Mouse (Mus musculus) C2C12 (cell line): ENCODE data around the gene Cops3. TPM values are rescaled to one million over a fixed set of nuclear protein-coding genes. Genes with fewer than 3 reads are reported as not detected.

ENCODE experiments used
- H3K27me3 ChIP-seq: one replicate; pipeline ENCODE4 v1.6.1; 2011; ENCODE audit not compliant: control insufficient read depth, insufficient read depth, insufficient read length
- H3K36me3 ChIP-seq: one replicate; pipeline ENCODE4 v1.6.1; 2011; ENCODE audit not compliant: control insufficient read depth, insufficient read depth
- H3K4me3 ChIP-seq: one replicate; pipeline ENCODE4 v1.5.1; 2011; ENCODE audit warnings: mild to moderate bottlenecking, control low read depth; ENCODE audit not compliant: poor library complexity, insufficient read depth, severe bottlenecking
- H3K79me2 ChIP-seq: one replicate; pipeline ENCODE4 v1.6.1; 2011; ENCODE audit not compliant: control insufficient read depth, insufficient read depth
- H3K79me3 ChIP-seq: one replicate; pipeline ENCODE4 v1.6.1; 2011; ENCODE audit warnings: low read depth, control low read depth
- H3ac ChIP-seq: one replicate; pipeline ENCODE3; 2011; ENCODE audit warnings: low read depth; ENCODE audit not compliant: control insufficient read depth, insufficient read length
- CEBPB ChIP-seq: IDR thresholded peaks from one replicate; pipeline ENCODE4 v1.6.1; 2011; ENCODE audit warnings: low read depth, mild to moderate bottlenecking, control low read depth, moderate library complexity
- CTCF ChIP-seq: IDR thresholded peaks from one replicate; pipeline ENCODE4 v1.5.1; 2011; ENCODE audit not compliant: control insufficient read depth, insufficient read depth, insufficient read length
- FOSL1 ChIP-seq: IDR thresholded peaks from one replicate; pipeline ENCODE4 v1.8.0; 2011; ENCODE audit warnings: mild to moderate bottlenecking, low read length; ENCODE audit not compliant: poor library complexity, insufficient read depth, severe bottlenecking
- MAX ChIP-seq: IDR thresholded peaks from one replicate; pipeline ENCODE4 v1.6.1; 2011; ENCODE audit warnings: mild to moderate bottlenecking, control low read depth
- MYOD1 ChIP-seq: IDR thresholded peaks from one replicate; pipeline ENCODE4 v1.6.1; 2011; ENCODE audit warnings: low read depth; ENCODE audit not compliant: control insufficient read depth, insufficient read length
- MYOG ChIP-seq: IDR thresholded peaks from one replicate; pipeline ENCODE4 v1.6.1; 2011; ENCODE audit not compliant: control insufficient read depth, insufficient read length; ENCODE audit errors: extremely low read depth
- USF1 ChIP-seq: IDR thresholded peaks from one replicate; pipeline ENCODE4 v1.6.1; 2011; ENCODE audit warnings: low read depth, mild to moderate bottlenecking, control low read depth, moderate library complexity
- polyA plus RNA-seq: library from polyadenylated mRNA; unstranded; fragments of >200 nt; fragmentation: generic; extraction: Trizol; gene quantifications from one replicate; pipeline ENCODE4 v1.2.1, GENCODE M21; 2012; ENCODE audit warnings: missing spikeins

The Cops3 gene
- polyA plus RNA-seq, 1 experiment: 69.0 TPM

DNA sequence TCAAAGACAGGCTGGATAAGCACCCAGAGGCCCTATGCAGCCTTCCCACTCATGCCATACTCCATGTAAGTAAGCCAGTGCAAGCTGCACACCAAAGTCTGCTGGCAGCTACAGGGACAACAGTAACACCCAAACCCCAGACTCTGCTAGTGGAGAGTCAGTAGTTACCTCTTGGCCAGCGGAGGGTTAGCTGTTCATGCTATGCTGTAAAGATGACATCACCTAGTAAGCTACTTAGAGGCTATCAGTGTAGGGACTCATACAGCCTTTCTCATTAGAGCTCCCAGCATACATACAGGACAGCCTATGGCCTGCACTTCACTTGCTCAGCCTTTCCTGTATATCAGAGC is 60.8 kb downstream of the Cops3 start:
- H3K79me3 ChIP-seq: no peaks in the 10 kb centered on the region
- H3K36me3 ChIP-seq: peaks cover 49% of the 10 kb centered on the region
- H3K4me3 ChIP-seq: no peak overlapping the region
- no peaks in the 10 kb centered on the region for H3K27me3 ChIP-seq
- no peaks in the 10 kb centered on the region for H3K79me2 ChIP-seq
- H3ac ChIP-seq: no peak overlapping the region
- TF ChIP-seq CTCF (no peak), MYOG (no peak), FOSL1 (no peak), CEBPB (no peak), USF1 (no peak), MYOD1 (no peak), MAX (no peak)

DNA sequence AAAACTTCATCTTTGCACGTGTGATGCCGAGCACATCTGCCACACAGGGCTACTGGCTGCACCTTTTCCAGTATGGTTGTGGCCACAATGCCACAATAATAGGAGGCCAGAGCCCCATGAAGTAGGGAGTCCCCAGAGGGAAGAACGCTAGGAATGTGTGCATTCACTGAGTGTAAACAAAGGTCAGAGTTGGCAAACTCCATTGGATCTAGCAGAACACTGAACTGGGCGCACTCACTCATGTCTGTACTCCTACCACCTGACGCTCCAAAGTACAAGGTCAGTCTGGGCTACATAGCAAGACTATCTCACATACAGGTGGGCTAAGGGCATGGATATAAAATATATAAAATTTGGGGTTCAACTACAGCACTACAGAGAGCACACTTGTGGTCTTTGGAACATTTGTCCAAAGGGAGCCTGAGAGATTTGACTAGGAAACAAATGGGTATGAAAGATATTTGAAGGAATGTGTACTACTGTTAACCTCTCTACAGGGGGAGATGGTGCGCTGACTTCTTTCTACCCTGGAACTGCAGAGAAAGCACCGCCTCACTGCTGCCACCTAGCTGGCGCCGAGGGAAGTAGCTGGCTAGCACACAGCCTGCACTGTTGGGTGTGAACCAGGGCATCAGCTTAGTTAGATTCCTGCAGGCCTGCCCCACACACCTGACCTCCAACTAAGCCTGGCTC is 61.3 kb downstream of the Cops3 start:
- no peak for TF ChIP-seq MYOD1
- no peak for TF ChIP-seq MYOG
- no peak for TF ChIP-seq CEBPB
- no peak for TF ChIP-seq USF1
- peak; percentile 68 for TF ChIP-seq CTCF
- no peaks in the 10 kb centered on the region for H3K79me2 ChIP-seq
- peaks cover 55% of the 10 kb centered on the region for H3K36me3 ChIP-seq
- no peak overlapping the region for H3ac ChIP-seq
- no peaks in the 10 kb centered on the region for H3K27me3 ChIP-seq
- H3K79me3 ChIP-seq: no peaks in the 10 kb centered on the region
- no peak overlapping the region for H3K4me3 ChIP-seq

DNA sequence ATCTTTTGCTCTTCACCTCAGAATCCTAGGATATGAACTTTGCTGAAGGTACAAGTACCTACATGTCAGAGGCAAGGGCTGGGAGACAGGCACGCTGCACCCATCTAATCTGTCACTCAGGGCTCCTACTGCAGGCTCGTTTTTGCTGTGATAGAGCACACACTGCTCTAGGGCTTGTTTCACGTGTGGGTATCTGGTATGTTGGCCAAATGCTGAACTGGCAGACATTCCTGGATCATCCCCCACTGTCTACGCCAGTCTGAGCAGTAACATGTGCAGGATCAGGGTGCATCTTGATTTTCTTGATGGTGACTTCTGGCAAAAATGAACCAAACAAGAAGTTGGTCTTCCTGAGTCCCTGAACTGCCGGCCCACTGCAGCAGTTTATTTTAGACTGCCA is 62.4 kb downstream of the Cops3 start:
- H3ac ChIP-seq: no peak overlapping the region
- peaks cover 61% of the 10 kb centered on the region for H3K36me3 ChIP-seq

DNA sequence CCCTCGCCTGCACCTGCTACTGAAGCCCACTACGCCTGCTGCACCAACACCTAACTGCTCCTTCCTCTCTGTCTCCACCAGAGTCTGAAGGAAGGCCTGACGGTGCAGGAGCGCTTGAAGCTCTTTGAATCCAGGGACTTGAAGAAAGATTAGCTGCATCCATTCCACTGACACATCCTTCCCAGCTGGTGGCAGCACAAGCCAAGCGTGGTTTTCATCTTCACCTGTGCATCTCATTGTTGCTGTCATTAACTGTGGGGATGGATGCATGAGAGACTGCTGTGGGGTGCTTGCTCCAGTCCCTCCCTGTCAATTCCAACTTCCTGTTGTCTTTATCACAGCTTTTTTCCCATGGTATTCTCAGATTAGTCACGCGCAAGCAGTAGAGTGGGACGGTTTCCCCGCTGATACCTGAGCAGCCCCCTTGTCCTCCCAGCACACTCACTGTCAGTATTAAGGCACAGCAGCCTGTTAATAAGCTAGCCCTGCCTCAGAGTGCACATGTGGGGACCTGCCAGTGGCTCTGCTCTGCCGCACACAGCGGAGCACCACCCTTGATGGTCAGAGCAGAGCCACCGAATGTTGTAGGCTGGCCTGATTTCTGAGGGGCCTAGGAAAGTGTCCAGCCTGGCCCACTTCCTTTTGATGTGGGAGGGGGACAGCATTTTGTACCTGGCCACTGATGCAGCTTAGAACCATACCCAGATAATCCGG is 64.0 kb downstream of the Cops3 start:
- TF ChIP-seq CEBPB: no peak
- TF ChIP-seq MYOD1: no peak
- TF ChIP-seq MAX: no peak
- no peak for TF ChIP-seq USF1
- TF ChIP-seq MYOG: no peak
- TF ChIP-seq FOSL1: no peak
- TF ChIP-seq CTCF: no peak
- no peaks in the 10 kb centered on the region for H3K27me3 ChIP-seq

More for the DNA sequence above, 62.4 kb downstream of the Cops3 start:
- Histone ChIP-seq H3K79me3 (no peaks in the 10 kb centered on the region), H3K79me2 (no peaks in the 10 kb centered on the region), H3K27me3 (no peaks in the 10 kb centered on the region), H3K4me3 (no peak overlapping the region)
- no peak for TF ChIP-seq MYOD1
- TF ChIP-seq CEBPB: no peak
- no peak for TF ChIP-seq CTCF
- TF ChIP-seq MYOG: no peak
- TF ChIP-seq MAX: no peak
- no peak for TF ChIP-seq USF1
- TF ChIP-seq FOSL1: no peak

DNA sequence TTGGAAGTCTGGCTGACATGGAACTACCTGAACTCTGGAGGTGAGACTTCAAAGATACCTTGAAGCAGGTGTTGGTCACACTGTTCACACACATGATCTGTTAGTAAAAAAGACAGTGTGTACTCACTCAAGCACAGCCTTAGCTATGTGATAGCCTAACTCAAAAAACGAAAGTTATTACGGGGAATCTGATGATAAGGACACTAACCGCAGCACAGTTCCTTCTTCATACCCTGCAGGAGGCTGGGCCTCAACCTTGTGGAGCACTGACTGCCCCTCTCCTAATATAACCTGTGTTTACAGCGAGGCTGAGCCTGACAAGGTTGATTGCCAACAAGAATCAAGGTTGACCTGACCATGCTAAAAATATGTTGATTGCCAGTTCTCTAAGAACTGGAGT is 65.1 kb downstream of the Cops3 start:
- Histone ChIP-seq H3K4me3 (no peak overlapping the region), H3K79me3 (no peaks in the 10 kb centered on the region), H3ac (no peak overlapping the region), H3K27me3 (no peaks in the 10 kb centered on the region), H3K36me3 (peaks cover 83% of the 10 kb centered on the region), H3K79me2 (no peaks in the 10 kb centered on the region)
- TF ChIP-seq CTCF: no peak

More for the DNA sequence above, 64.0 kb downstream of the Cops3 start:
- no peak overlapping the region for H3ac ChIP-seq
- no peaks in the 10 kb centered on the region for H3K79me3 ChIP-seq
- no peaks in the 10 kb centered on the region for H3K79me2 ChIP-seq
- peaks cover 77% of the 10 kb centered on the region for H3K36me3 ChIP-seq
- H3K4me3 ChIP-seq: no peak overlapping the region
